Comparison of ENCODE assay signal across 11 mouse cellular contexts in genomic region chr17:43366486-43366885, GRCm38 (mm10). TPM values are rescaled to one million over a fixed set of nuclear protein-coding genes. Genes with fewer than 3 reads are reported as not detected.
DNase-seq lines count a peak whose midpoint lies in the region; ATAC-seq and TF ChIP-seq lines count a peak whose summit lies in the region.
"Had no signal": no experiment of that assay in that cellular context is flagged by ENCODE, and none has a peak within 500 bp of the region (broad histone marks: within the 10 kb centered on the region; RNA-seq: fewer than 3 reads in every experiment).

No protein-coding gene starts in this region.

- H3K36me3 ChIP-seq in heart, adult 2 months (ENCODE audit: control insufficient read depth, insufficient read depth, low read length): peaks cover 43% of the 10 kb centered on the region
- H3K36me3 ChIP-seq in kidney, adult 2 months (ENCODE audit: control insufficient read depth, insufficient read depth, low read length): no peaks in the 10 kb centered on the region
- H3K36me3 ChIP-seq: limb, embryonic 12.5 days had no signal

- 20% methylated on average over 9 of the region's 9 CpGs for WGBS in heart, adult 2 months
- 50% methylated on average over 9 of the region's 9 CpGs for WGBS in kidney, adult 2 months

- peak overlapping the region; percentile 16; the same call in 1 of the 2 replicates for H3K4me3 ChIP-seq in heart, adult 2 months
- no peak overlapping the region for H3K4me3 ChIP-seq in kidney, adult 2 months (ENCODE audit: insufficient read depth, low read depth, low read length)
- H3K4me3 ChIP-seq: limb, embryonic 12.5 days had no signal

- no peak for ATAC-seq in granulocyte monocyte progenitor cell, adult 5-6 weeks (replicated peaks; ENCODE audit: poor library complexity, severe bottlenecking)

- peak; percentile 96 for TF ChIP-seq EP300 in heart, adult 2 months (IDR thresholded peaks at IDR 0.05; ENCODE audit: insufficient read depth, low read depth, low read length)

- H3K79me2 ChIP-seq in heart, adult 2 months (replicated peaks; ENCODE audit: control insufficient read depth, insufficient read depth, low read length): peaks cover 3% of the 10 kb centered on the region

- no peaks in the 10 kb centered on the region for H3K27me3 ChIP-seq in heart, adult 2 months (ENCODE audit: control insufficient read depth, insufficient read depth, low read length)
- no peaks in the 10 kb centered on the region for H3K27me3 ChIP-seq in kidney, adult 2 months (replicated peaks; ENCODE audit: control insufficient read depth, insufficient read depth, low read length)
- H3K27me3 ChIP-seq: limb, embryonic 12.5 days had no signal

- H3K27ac ChIP-seq in heart, adult 2 months: peak overlapping the region; percentile 88
- peak overlapping the region; percentile 83; the same call in 1 of the 2 replicates for H3K27ac ChIP-seq in kidney, adult 2 months (ENCODE audit: insufficient read depth, low read depth, low read length)
- H3K27ac ChIP-seq: limb, embryonic 12.5 days had no signal

- 0 out of 2 replicates have a peak, but pooled peaks have one; percentile 30 for TF ChIP-seq POLR2A in heart, adult 2 months (IDR thresholded peaks at IDR 0.05; ENCODE audit: insufficient read depth, low read depth, low read length)
- TF ChIP-seq POLR2A in kidney, adult 2 months (IDR thresholded peaks at IDR 0.05; ENCODE audit: low read depth, low read length): no peak

- DNase-seq in heart, adult 2 months: peak; percentile 47 to 67
- DNase-seq in heart, postnatal 36 days: no peak
- peak; percentile 83 for DNase-seq in heart, adult 8-10 months (ENCODE audit: low spot score)
- DNase-seq in kidney, adult 2 months: peak; percentile 81
- DNase-seq in lung, postnatal 14 days: peak; percentile 42
- DNase-seq in gastrocnemius, adult 8-10 months (ENCODE audit: low spot score in 2 of 2): no peak
- DNase-seq in gastrocnemius, postnatal 14 days: no peak
- DNase-seq: cerebellum, adult 9-10 months; thymus, adult 18-20 months had no signal

- peak; percentile 47 for TF ChIP-seq CTCF in heart, adult 2 months (IDR thresholded peaks at IDR 0.05)
- no peak for TF ChIP-seq CTCF in kidney, adult 2 months (conservative IDR thresholded peaks at IDR 0.05; ENCODE audit: insufficient read depth, insufficient read length, low read depth, low read length)

- peaks cover 21% of the 10 kb centered on the region for H3K4me1 ChIP-seq in heart, adult 2 months (ENCODE audit: control insufficient read depth, insufficient read depth, low read length)
- peaks cover 3% of the 10 kb centered on the region; the same call in 1 of the 2 replicates for H3K4me1 ChIP-seq in kidney, adult 2 months (ENCODE audit: control insufficient read depth, insufficient read depth, low read length)

- intact Hi-C loops in heart, adult 2 months (cut with DNase I): loop anchor here (1.0 to 2.0 kb wide), 2 partner anchors 10 to 22 kb away; no protein-coding TSS in a partner anchor
- intact Hi-C loops in heart, postnatal 36 days (cut with DNase I): no loop called here
- intact Hi-C loops in gastrocnemius, postnatal 14 days (cut with DNase I; ENCODE audit: low total_unique reads): no loop called here

- no peak overlapping the region for H3K9ac ChIP-seq in heart, adult 2 months (ENCODE audit: low read depth, low read length)
- H3K9ac ChIP-seq: limb, embryonic 12.5 days had no signal

RNA-seq across cellular contexts. Expression of gene Adgrf5, which starts 6.2 kb away (rescaled TPM):
- 100 to 1,000 TPM; 184 to 231 TPM for total RNA-seq in heart, adult 2 months (2021)
- 57.7 and 116 TPM in 2 replicates for polyA plus RNA-seq in heart, adult 2 months (2012; rRNA removed)
- total RNA-seq in heart, postnatal 36 days (2021): 100 to 1,000 TPM; 209 to 282 TPM
- total RNA-seq in heart, adult 8-10 months (2022): 100 to 1,000 TPM; 195 to 206 (median 199) TPM
- 35.5 and 41.7 TPM in 2 replicates for polyA plus RNA-seq in kidney, adult 2 months (2012; rRNA removed)
- 10 to 100 TPM; 52.7 to 77.3 (median 63.6) TPM for total RNA-seq in gastrocnemius, adult 8-10 months (2022)
- not detected in 2 replicates for total RNA-seq in granulocyte monocyte progenitor cell, adult 5-6 weeks (2014; fragmentation: Nextera tagmentation)
- total RNA-seq in granulocyte monocyte progenitor cell, adult 5-6 weeks (2017): not detected in 2 replicates
- total RNA-seq in gastrocnemius, postnatal 14 days (2021): 100 to 1,000 TPM in 1 of 2 experiments, 10 to 100 TPM in 1; 81.4 to 133 TPM

Comparison
In these comparisons a context has a peak if more than half of its experiments do, and no peak if none do; other contexts are left out.
1. DNase-seq: peak in heart, adult 2 months (2 of 2), heart, adult 8-10 months (single experiment), kidney, adult 2 months (single experiment) and lung, postnatal 14 days (single experiment); none in heart, postnatal 36 days (0 of 2), gastrocnemius, adult 8-10 months (0 of 2) and gastrocnemius, postnatal 14 days (single experiment).
2. RNA of gene Adgrf5, which starts 6.2 kb away (total RNA-seq): 209 to 282 TPM in heart, postnatal 36 days, 184 to 231 TPM in heart, adult 2 months, 195 to 206 TPM in heart, adult 8-10 months, 81.4 to 133 TPM in gastrocnemius, postnatal 14 days and 52.7 to 77.3 TPM in gastrocnemius, adult 8-10 months; not detected in granulocyte monocyte progenitor cell, adult 5-6 weeks; every median in the first group is over 10 times any median in the second.